Mouse (Mus musculus) adrenal gland, adult 8-10 months (tissue): ENCODE data around the gene Prh1. TPM values are rescaled to one million over a fixed set of nuclear protein-coding genes. Genes with fewer than 3 reads are reported as not detected.
"Not testable (repeated sequence)": the region's sequence is repeated elsewhere in the genome, so short reads cannot be mapped to it uniquely, and the experiment has no call there.

ENCODE experiments used
- DNase-seq: peaks from one replicate; pipeline ENCODE4 v3.0.0; 2022
- total RNA-seq, 4 experiments: library from RNA; stranded (reverse); gene quantifications; 2 replicates each; pipeline ENCODE4 v1.2.4; 2022

Gene Prh1
- total RNA-seq, result not detected

- DNase-seq, result not testable (repeated sequence)
Measured at GRCm38 (mm10) chr6:132569509-132569908, at the start of gene Prh1. Gene Prh1 (plus strand): TSS chr6:132569809.

DNA sequence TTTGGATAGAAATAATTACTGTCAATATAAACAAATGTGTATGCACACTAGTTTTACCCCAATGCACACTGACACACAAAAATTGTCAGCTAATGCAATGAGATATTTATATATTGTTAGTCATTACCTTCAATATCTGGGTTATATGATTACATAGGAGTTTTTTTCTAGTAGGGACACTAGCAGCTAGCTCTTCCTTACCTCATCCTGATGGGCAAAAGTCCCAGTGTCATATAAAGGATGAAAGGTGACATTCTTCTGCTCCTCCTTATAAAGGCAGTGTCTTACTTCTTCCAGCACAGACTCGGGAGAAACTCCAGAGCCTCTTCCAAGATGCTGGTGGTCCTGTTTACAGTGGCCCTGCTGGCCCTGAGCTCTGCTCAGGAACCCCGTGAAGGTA lies 26.0 kb downstream of the Prh1 start, which contains the start of gene Prp2:
Prp2 (plus strand) TSS at position 301 of the 400 bp plus-strand sequence.
- not testable (repeated sequence) for DNase-seq

Other genes starting within 250 kb of the Prh1 start
- gene Gm8882, start 205.7 kb upstream of the Prh1 start, total RNA-seq, result not detected
- not detected for gene Prp2, start 26.1 kb downstream of the Prh1 start, total RNA-seq
- gene A630073D07Rik, start 81.7 kb downstream of the Prh1 start, total RNA-seq, result not detected
- gene Tas2r120, start 87.1 kb downstream of the Prh1 start, total RNA-seq, result not detected
- not detected for gene Tas2r121, start 131.2 kb downstream of the Prh1 start, total RNA-seq
- gene Tas2r122, start 142.1 kb downstream of the Prh1 start, total RNA-seq, result not detected
- gene Tas2r115, start 168.2 kb downstream of the Prh1 start, total RNA-seq, result not detected
- gene Tas2r124, start 184.9 kb downstream of the Prh1 start, total RNA-seq, result not detected
- gene Tas2r102, start 192.3 kb downstream of the Prh1 start, total RNA-seq, result not detected
- gene Tas2r136, start 208.4 kb downstream of the Prh1 start, total RNA-seq, result not detected
- not detected for gene Tas2r117, start 233.0 kb downstream of the Prh1 start, total RNA-seq